Mouse (Mus musculus) forebrain, embryonic 15.5 days (tissue): ENCODE measurements around the gene Sucla2. TPM values are rescaled to one million over a fixed set of nuclear protein-coding genes. Genes with fewer than 3 reads are reported as not detected.
"Not testable (repeated sequence)": the region's sequence is repeated elsewhere in the genome, so short reads cannot be mapped to it uniquely, and the experiment has no call there.

Experiments
- ATAC-seq: fragments of 200-750 bp; cut with Nextera tagmentation; replicated peaks from 2 replicates; pipeline ENCODE4 v1.8.0; 2017; ENCODE audit warnings: mild to moderate bottlenecking, moderate TSS enrichment, moderate library complexity
- H3K27ac ChIP-seq: fragments of 300-500 bp; sonication (generic); replicated peaks from 2 replicates; pipeline ENCODE4 v1.5.1; 2015; ENCODE audit warnings: mild to moderate bottlenecking, inconsistent platforms
- H3K27me3 ChIP-seq: fragments of 300-500 bp; sonication (generic); 2 replicates; pipeline ENCODE4 v1.6.1; 2015; ENCODE audit warnings: inconsistent platforms
- H3K36me3 ChIP-seq: fragments of 300-500 bp; sonication (generic); 2 replicates; pipeline ENCODE4 v1.6.1; 2015; ENCODE audit warnings: mild to moderate bottlenecking, inconsistent platforms
- H3K4me1 ChIP-seq: fragments of 300-500 bp; sonication (generic); 2 replicates; pipeline ENCODE4 v1.6.1; 2015; ENCODE audit warnings: inconsistent platforms
- H3K4me2 ChIP-seq: fragments of 300-500 bp; sonication (generic); replicated peaks from 2 replicates; pipeline ENCODE4 v1.6.1; 2015; ENCODE audit warnings: mild to moderate bottlenecking, inconsistent platforms
- H3K4me3 ChIP-seq: fragments of 300-500 bp; sonication (generic); 2 replicates; pipeline ENCODE4 v1.5.1; 2015; ENCODE audit warnings: mild to moderate bottlenecking, inconsistent platforms
- H3K9ac ChIP-seq: fragments of 300-500 bp; sonication (generic); replicated peaks from 2 replicates; pipeline ENCODE4 v1.6.1; 2015; ENCODE audit warnings: mild to moderate bottlenecking, inconsistent platforms
- H3K9me3 ChIP-seq: fragments of 300-500 bp; sonication (generic); 2 replicates; pipeline ENCODE4 v1.6.1; 2016; ENCODE audit warnings: inconsistent platforms
- WGBS: fragments of 180-500 bp; shearing (Covaris S2); methylation state at CpG from one replicate; pipeline ENCODE4 v1.1.7; 2015; ENCODE audit warnings: mixed read lengths; 5-methylcytosine and 5-hydroxymethylcytosine counted together
- polyA plus RNA-seq: library from polyadenylated mRNA; unstranded; fragments of >200 nt; fragmentation: Nextera tagmentation; extraction: Ambion mirVana; gene quantifications from 2 replicates; pipeline ENCODE4 v1.2.1, GENCODE M21; 2015

Sucla2 gene
- polyA plus RNA-seq, 1 experiment from 2014 or later = 101 TPM

DNA sequence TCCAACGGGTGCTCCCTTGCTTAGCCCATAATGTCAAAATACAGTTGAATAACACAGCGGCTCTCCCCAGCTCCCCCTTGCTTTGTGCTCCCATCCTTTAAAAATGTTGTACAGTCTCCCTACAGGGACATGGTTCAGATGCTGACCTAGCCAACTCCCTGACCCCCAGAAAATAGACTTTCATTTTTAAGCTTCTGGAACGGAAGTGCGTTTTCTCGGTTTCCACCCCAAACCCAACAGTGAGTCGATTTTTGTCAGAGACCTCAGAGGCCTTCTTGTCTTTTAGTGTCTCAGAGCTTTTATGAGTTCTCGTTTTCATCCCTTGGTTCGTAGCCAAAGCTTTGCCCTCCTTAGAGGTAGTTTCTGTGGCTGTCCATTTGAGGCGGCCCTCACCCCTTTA, 23.8 kb upstream of the Sucla2 start:
- no peak overlapping the region for H3K4me2 ChIP-seq
- no peak for ATAC-seq
- H3K4me1 ChIP-seq = peaks cover 24% of the 10 kb centered on the region
- no peaks in the 10 kb centered on the region for H3K36me3 ChIP-seq
- no peaks in the 10 kb centered on the region for H3K27me3 ChIP-seq
- H3K9me3 ChIP-seq = no peaks in the 10 kb centered on the region
- H3K9ac ChIP-seq = no peak overlapping the region
- 86% methylated on average over 9 of the region's 9 CpGs for WGBS
- H3K4me3 ChIP-seq = no peak overlapping the region
- peak overlapping the region; percentile 83; the same call in 1 of the 2 replicates for H3K27ac ChIP-seq

DNA sequence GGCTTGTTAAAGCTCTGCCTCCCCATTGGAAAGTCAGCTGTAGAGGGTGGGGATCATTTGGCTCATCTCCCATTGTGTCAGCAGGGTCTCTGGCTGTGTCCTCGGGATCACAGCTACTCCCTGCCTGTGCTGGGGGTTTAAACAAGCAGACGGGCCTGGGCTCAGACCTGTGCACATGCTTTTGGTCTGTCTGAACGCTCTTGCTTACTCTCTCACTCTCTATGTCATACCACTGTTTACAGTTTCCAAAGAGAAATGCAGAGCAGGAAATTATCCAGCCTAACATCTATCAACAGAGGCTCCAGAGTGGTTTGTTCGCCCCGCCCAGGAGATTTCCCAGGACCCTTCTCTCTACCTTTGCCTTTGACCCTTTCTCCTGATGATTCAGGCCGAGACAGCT, 23.4 kb upstream of the Sucla2 start:
- H3K9me3 ChIP-seq = no peaks in the 10 kb centered on the region
- no peak for ATAC-seq
- H3K27ac ChIP-seq = peak overlapping the region; percentile 83
- H3K4me3 ChIP-seq = no peak overlapping the region
- WGBS = 69% methylated on average over 6 of the region's 6 CpGs
- H3K4me1 ChIP-seq = peaks cover 24% of the 10 kb centered on the region
- H3K9ac ChIP-seq = no peak overlapping the region
- no peaks in the 10 kb centered on the region for H3K27me3 ChIP-seq
- H3K4me2 ChIP-seq = no peak overlapping the region
- no peaks in the 10 kb centered on the region for H3K36me3 ChIP-seq

DNA sequence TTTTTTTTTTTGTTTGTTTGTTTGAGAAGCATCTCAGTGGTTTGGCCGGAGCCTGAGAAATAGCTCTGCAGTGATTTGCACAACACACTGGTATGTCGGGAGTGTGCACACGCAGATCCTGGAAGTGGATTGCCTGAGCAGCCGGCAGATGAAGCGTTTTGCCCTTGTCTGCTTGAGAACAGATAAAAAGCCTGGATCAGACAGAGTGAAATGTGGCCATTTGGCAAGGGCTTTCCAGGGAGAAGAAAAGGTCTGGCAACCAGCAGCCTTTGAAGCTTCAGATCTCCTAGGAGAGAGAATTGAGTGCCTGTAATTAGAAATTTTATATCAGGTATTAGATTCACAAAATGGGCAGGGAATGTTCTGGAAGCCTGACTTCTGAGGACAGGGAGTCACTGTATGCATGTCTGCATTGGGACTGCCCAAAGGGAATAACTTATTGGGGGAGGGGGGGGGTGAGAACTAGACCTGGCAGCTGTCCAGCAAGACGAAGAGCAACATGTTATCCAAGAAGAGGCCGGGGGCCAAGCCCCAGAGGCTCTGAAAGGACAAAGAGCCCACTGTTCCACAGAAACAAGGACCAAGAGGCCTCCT, 22.4 kb upstream of the Sucla2 start:
- peak; percentile 69 for ATAC-seq
- Histone ChIP-seq H3K9me3 (no peaks in the 10 kb centered on the region), H3K27me3 (no peaks in the 10 kb centered on the region), H3K27ac (peak overlapping the region; percentile 83), H3K4me2 (no peak overlapping the region), H3K4me1 (peaks cover 24% of the 10 kb centered on the region), H3K36me3 (no peaks in the 10 kb centered on the region), H3K9ac (no peak overlapping the region), H3K4me3 (no peak overlapping the region)
- 16% methylated on average over 7 of the region's 7 CpGs for WGBS

DNA sequence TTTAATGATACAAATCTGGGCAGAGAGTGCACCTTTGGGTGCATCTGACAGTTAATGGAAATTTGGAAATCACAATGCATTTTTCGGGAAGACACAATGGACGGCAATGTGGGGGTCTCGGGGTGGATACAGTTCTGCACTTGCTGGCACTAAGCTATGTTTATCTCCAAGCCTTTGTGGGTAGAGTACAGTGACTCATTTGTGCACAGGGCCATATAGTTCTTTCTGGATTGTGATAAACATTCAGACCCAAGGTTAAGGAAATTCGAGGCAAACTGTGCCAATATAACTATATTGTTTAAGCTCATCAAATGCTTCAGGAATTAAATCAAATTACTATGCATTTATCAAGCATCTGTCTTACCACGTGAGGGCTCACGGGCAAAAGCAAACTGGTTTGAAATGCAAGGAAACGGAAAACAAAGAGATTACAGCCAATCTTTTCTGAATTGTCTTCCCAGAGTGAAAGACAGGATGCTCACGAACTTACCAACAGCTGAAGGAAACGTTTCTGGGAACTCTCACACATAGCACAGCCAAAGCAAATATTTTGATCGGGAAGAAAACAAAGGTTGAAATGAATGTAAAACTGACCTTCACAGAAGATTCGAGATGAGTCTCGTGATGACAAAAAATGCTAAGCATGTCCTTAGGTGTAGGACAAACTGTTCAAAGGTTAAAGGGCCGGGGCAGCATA, 21.7 kb upstream of the Sucla2 start:
- no peaks in the 10 kb centered on the region for H3K9me3 ChIP-seq

DNA sequence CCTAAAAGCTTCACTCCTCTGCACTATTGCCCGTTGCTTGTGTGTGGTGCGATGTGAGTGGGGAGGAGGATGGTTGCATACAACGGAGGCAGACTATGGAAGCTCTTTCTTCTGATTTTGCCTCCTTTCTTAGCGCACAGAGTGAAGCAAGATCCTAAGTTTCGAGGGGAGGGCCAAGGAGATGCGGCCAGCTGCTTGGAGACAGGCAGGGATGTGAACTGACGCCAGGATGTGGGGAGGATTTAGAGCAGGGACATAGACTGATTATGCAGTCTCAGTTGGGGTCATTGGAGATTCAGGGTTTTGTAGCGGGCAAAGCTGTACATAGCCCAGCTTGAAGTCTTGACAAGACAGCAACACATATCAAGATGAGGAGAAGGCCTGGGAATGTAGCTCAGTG, 18.8 kb upstream of the Sucla2 start:
- no peak overlapping the region for H3K9ac ChIP-seq
- H3K27ac ChIP-seq = no peak overlapping the region
- no peak overlapping the region for H3K4me3 ChIP-seq
- no peak for ATAC-seq
- H3K4me2 ChIP-seq = no peak overlapping the region
- H3K4me1 ChIP-seq = peaks cover 34% of the 10 kb centered on the region
- H3K36me3 ChIP-seq = no peaks in the 10 kb centered on the region
- WGBS = 57% methylated on average over 8 of the region's 8 CpGs
- H3K27me3 ChIP-seq = no peaks in the 10 kb centered on the region
- H3K9me3 ChIP-seq = no peaks in the 10 kb centered on the region

More for the DNA sequence above, 21.7 kb upstream of the Sucla2 start:
- ATAC-seq = peak; percentile 81; the same call in 1 of the 2 replicates
- Histone ChIP-seq H3K4me3 (no peak overlapping the region), H3K27me3 (no peaks in the 10 kb centered on the region), H3K4me2 (no peak overlapping the region), H3K9ac (no peak overlapping the region), H3K27ac (peak overlapping the region; percentile 83), H3K4me1 (peaks cover 24% of the 10 kb centered on the region), H3K36me3 (no peaks in the 10 kb centered on the region)
- WGBS = 31% methylated on average over 13 of the region's 13 CpGs

DNA sequence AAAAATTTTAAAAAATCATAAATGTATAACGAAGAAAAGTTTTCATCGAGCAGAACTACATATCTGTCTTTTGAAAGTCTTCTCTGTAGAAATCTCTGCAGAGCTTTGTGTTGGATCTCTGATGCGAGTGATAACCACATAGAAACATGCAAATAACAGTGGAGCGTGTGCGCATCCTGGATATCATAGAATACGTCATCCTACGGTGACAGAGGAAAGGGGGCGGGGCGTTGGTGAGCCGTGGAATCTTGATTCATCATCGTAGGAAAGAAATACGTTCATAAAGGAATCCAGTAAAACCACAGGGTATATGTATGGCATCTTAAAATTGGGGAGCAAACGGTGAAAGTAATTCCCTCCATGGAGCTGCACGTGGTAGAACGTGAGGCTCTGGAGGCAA, 17.9 kb upstream of the Sucla2 start:
- Histone ChIP-seq H3K4me1 (peaks cover 36% of the 10 kb centered on the region), H3K4me2 (no peak overlapping the region), H3K36me3 (no peaks in the 10 kb centered on the region), H3K27ac (no peak overlapping the region), H3K9ac (no peak overlapping the region), H3K27me3 (no peaks in the 10 kb centered on the region), H3K9me3 (no peaks in the 10 kb centered on the region), H3K4me3 (no peak overlapping the region)
- ATAC-seq = no peak
- 91% methylated on average over 15 of the region's 15 CpGs for whole genome bisulfite sequencing

DNA sequence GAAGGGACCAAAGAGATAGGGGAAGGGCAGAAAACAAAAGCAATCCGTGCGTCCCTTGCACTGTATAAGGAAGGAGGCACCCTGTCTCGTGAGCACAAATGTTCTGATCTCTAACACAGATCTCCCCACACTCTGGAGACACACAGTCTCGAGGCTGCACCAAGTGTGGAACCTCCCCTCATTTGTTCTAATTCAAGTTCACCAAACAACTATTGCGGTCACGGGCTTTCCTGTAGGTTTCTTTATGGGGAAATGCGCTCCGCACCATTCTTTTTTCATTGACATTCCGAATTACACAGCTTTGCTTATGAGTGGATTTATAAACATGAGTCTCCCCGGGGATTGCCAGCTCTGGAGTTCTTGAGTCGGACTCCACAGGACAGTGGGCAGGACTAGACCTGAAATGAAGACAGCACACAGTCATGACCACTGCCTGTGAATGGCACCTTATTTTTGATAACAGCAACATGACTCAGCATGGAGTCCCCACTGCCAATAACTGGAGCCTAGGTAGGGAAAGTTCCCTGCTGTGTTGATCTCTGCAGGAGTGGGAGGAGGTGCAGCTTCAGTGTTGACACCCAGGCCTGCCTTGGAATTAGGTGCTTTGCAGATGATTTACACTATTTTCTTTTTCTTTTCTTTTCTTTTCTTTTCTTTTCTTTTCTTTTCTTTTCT, 17.3 kb upstream of the Sucla2 start:
- ATAC-seq = no peak
- Histone ChIP-seq H3K9me3 (no peaks in the 10 kb centered on the region), H3K27ac (no peak overlapping the region), H3K4me1 (peaks cover 34% of the 10 kb centered on the region), H3K36me3 (no peaks in the 10 kb centered on the region), H3K9ac (no peak overlapping the region), H3K4me2 (no peak overlapping the region), H3K27me3 (no peaks in the 10 kb centered on the region), H3K4me3 (no peak overlapping the region)
- WGBS = 83% methylated on average over 11 of the region's 11 CpGs

DNA sequence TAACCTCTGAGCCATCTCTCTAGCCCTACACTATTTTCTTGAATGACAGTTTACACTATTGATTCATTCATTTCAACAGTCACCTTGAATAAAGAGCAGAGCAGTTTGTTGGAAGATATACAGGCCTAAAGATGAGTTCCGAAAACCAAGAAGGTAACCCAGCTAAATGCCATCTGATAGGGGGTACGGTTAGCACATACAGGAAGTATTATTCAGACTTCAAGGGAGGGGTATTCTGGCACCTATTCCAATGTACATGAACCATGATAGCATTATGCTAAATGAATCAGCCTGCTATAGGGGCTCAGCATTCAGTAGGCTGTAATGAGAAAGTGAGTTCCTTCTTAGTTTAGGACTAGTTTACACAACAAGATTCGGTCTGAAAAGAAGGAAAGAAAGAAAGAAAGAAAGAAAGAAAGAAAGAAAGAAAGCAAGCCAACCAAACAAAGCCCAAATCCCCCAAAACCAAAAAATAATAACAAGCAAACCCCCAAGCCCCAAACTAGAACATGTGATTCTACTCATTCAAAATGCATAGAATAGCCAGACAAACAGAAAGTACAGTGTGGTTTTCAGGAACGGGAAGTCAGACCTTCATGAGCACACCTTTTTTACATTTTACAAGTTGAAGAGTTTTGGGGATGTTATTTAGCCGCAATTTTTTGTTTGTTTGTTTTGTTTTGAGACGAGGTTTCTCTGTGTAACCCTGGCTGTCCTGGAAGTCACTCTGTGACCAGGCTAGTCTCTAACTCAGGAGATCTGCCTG, 16.3 kb upstream of the Sucla2 start:
- H3K4me3 ChIP-seq = no peak overlapping the region
- no peak for ATAC-seq
- H3K4me1 ChIP-seq = peaks cover 25% of the 10 kb centered on the region
- no peak overlapping the region for H3K9ac ChIP-seq
- peaks cover 2% of the 10 kb centered on the region; the same call in 1 of the 2 replicates for H3K36me3 ChIP-seq
- no peak overlapping the region for H3K27ac ChIP-seq
- H3K4me2 ChIP-seq = no peak overlapping the region
- no peaks in the 10 kb centered on the region for H3K27me3 ChIP-seq
- H3K9me3 ChIP-seq = no peaks in the 10 kb centered on the region
- WGBS = 96% methylated on average over 6 of the region's 6 CpGs

DNA sequence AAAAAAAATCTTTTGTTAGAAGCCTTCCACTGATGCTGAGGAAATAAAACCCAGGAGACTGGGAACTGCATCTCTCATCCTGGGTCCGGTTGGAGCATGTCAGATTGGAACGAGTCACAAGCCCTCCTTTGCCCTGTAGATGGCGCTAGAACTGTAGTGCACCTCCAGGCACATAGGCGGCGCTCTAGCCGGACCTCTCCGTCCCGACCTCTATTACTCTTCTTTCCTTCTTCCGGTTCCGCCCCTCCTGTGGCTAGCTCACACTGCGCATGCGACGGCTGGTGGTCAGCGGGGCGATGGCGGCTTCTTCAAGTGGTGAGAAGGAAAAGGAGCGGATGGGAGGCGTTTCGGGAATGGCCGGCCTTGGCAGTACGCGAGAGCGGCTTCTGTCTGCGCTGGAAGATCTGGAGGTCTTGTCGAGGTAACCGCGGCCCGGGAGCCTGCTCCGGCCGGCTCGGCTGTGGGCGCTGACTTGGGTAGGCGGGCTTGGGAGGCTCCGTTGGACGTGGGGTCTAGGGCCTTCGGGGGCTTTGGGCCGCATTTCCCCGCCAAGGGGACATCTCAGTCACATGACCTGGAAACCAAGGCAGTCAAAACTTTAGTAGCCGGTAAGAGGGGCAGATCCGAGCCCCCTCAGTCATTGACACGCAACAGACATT, 15.2 kb upstream of the Sucla2 start, which contains the start of gene Med4:
Gene Med4, plus strand, starts transcription at position 261 of the 659 bp plus-strand sequence.
- Histone ChIP-seq H3K27me3 (no peaks in the 10 kb centered on the region), H3K4me2 (peak within 1 kb of the TSS; percentile 90), H3K4me3 (peak within 1 kb of the TSS; percentile 79), H3K9ac (peak within 1 kb of the TSS; percentile 94), H3K9me3 (no peaks in the 10 kb centered on the region), H3K4me1 (peaks cover 22% of the 10 kb centered on the region), H3K36me3 (peaks cover 6% of the 10 kb centered on the region; the same call in 1 of the 2 replicates), H3K27ac (peak within 1 kb of the TSS; percentile 56; the same call in 1 of the 2 replicates)
- under 1% methylated on average over 41 of the region's 41 CpGs for WGBS
- ATAC-seq = peak; percentile 96

DNA sequence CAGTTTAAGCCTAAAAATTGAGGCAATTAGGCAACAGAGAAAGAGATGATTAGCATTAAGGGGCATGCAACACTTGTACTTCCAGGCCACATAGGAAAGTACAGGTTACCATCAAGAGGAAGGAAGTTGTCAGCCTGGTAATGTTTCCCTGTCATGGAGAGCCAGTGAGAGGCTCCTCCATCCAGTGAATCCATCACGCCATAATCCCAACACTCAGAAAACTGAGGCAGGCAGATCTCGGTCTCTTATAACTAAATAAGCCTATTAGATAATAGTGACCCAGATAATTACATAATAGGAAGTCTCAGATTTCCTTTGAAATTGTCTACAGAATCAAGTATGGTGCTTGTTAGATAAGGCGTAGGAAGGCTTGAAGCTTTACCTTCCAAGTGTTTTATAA, 983 bp upstream of the Sucla2 start:
- H3K9ac ChIP-seq = no peak overlapping the region
- H3K27ac ChIP-seq = no peak overlapping the region
- no peak; the same call in 1 of the 2 replicates for ATAC-seq
- H3K27me3 ChIP-seq = no peaks in the 10 kb centered on the region
- H3K9me3 ChIP-seq = no peaks in the 10 kb centered on the region
- H3K36me3 ChIP-seq = no peaks in the 10 kb centered on the region
- H3K4me2 ChIP-seq = no peak overlapping the region
- no peak overlapping the region for H3K4me3 ChIP-seq
- H3K4me1 ChIP-seq = peaks cover 6% of the 10 kb centered on the region
- WGBS = 73% methylated on average over 3 of the region's 3 CpGs

DNA sequence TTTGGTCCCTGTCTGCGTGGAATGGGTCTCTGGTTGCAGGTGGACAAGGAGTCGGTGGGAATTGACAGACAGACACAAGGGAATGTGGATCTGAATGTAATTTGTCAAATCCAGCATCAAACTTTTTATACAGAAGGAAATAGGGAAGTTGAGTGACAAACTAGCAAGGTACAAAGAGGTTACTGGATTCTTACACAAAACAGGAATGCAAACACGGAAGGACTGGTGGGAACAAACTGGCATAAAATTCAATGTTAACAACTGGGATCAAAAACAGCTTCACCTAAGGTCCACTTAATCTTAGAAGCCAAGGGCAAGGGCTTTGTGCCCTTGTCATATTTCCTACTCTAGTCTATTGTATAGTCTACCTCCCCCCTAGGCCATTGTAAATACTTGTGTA, 3.5 kb downstream of the Sucla2 start:
- ATAC-seq, H3K27me3 ChIP-seq, H3K36me3 ChIP-seq, H3K4me3 ChIP-seq, H3K4me1 ChIP-seq, H3K9me3 ChIP-seq, H3K27ac ChIP-seq, H3K9ac ChIP-seq, H3K4me2 ChIP-seq: not testable (repeated sequence)
- 91% methylated on average over 3 of the region's 3 CpGs for WGBS
